Mouse (Mus musculus): ENCODE measurements around the gene Apba1.

DNA sequence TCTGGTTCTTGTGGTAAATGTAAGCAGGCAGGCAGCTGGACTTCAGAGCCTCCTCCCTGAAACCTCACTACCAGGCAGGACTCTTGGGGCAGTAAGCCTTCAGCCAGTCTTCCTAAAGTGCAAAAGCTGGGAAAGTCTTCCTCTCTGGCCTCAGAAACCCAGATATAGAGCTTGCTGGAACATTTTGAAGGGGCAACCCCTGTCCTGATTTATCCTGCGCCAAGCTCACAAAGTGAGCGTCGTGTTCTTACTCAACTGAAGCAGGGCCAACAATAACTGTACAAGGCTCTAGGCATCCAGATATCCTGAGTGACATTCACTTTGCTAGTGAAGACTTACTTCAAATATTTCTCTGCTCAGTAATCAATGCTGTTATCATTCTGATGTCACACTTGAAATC, 211.7 kb downstream of the Apba1 start:
- TF ChIP-seq CTCF (IDR thresholded peaks at IDR 0.05; ENCODE audit: low read depth, low read length) (no peak), POLR2A (IDR thresholded peaks at IDR 0.05; ENCODE audit: extremely low read depth, insufficient read depth, low read length) (no peak)

Measured in liver, adult 2 months (tissue).